Mouse (Mus musculus): ENCODE results near the gene Slc25a43. TPM values are rescaled to one million over a fixed set of nuclear protein-coding genes. Genes with fewer than 3 reads are reported as not detected.
A peak's percentile ranks its signal among the peaks of the same experiment; 100 is the strongest.

Gene Slc25a43
- polyA plus RNA-seq, 1 experiment: 5.2 TPM

- Histone ChIP-seq H3K9ac (ENCODE audit: low read depth, poor library complexity, severe bottlenecking) (no peak overlapping the region), H3K9me3 (replicated peaks; ENCODE audit: control insufficient read depth, insufficient read depth, low read length, poor library complexity, severe bottlenecking) (no peaks in the 10 kb centered on the region), H3K4me1 (ENCODE audit: control insufficient read depth, insufficient read depth, low read length) (peaks cover 2% of the 10 kb centered on the region), H3K36me3 (ENCODE audit: control insufficient read depth, insufficient read depth, low read length, poor library complexity, severe bottlenecking) (no peaks in the 10 kb centered on the region), H3K4me3 (ENCODE audit: low read depth, low read length) (no peak overlapping the region), H3K27ac (ENCODE audit: insufficient read depth, low read length) (no peak overlapping the region), H3K27me3 (ENCODE audit: control insufficient read depth, insufficient read depth, low read length, poor library complexity, severe bottlenecking) (no peaks in the 10 kb centered on the region)
- TF ChIP-seq POLR2A (IDR thresholded peaks at IDR 0.05; ENCODE audit: insufficient read depth, low read length) (no peak), CTCF (IDR thresholded peaks at IDR 0.05; ENCODE audit: low read depth, low read length) (peak; percentile 82)
Measured at GRCm38 (mm10) chrX:36820201-36820600, 76.7 kb downstream of the Slc25a43 start.

DNA sequence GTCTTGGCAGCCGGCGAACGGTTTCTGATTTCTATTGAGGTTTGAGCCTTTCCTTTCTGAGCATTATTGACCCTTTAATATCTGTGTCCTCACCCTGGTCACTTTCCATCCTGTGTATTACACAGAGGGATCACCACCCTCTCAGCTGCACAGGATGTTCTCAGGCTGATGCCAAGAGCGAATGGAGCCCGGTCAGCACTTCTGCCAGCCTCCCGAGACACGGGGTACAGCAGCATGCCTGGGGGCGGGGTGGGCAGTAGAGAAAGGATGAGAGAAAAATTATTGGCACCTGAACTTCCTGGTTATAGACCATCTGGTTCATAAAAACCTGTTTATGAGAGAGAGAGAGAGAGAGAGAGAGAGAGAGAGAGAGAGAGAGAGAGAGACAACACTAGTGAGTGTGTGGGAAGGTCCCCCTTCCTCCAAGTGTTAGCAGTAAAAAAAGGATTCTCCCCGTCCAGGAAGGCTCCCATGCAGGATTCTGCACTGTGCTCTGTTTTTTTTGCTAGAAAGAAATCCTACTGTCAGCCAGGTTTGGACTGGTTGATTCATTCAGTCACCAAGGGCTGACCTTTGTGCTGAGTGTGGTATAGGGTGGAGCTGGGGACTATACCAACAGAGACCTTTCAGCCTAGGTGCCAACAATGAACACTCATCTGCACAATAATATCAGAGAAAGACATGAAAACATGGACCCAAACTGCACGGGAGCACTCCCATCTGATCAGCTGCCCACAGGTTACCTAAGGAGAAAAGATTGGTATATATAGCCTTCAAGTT lies 80.7 kb downstream of the Slc25a43 start:
- H3K4me1 ChIP-seq (ENCODE audit: control insufficient read depth, insufficient read depth, low read length): peaks cover 2% of the 10 kb centered on the region
- H3K4me3 ChIP-seq (ENCODE audit: low read depth, low read length): no peak overlapping the region
- H3K27me3 ChIP-seq (ENCODE audit: control insufficient read depth, insufficient read depth, low read length, poor library complexity, severe bottlenecking): no peaks in the 10 kb centered on the region
- no peak for TF ChIP-seq EP300 (IDR thresholded peaks at IDR 0.05; ENCODE audit: insufficient read depth, low read depth, low read length)
- TF ChIP-seq CTCF (IDR thresholded peaks at IDR 0.05; ENCODE audit: low read depth, low read length): no peak
- no peak for TF ChIP-seq POLR2A (IDR thresholded peaks at IDR 0.05; ENCODE audit: insufficient read depth, low read length)
- no peaks in the 10 kb centered on the region for H3K36me3 ChIP-seq (ENCODE audit: control insufficient read depth, insufficient read depth, low read length, poor library complexity, severe bottlenecking)
- no peak overlapping the region; the same call in 1 of the 2 replicates for H3K27ac ChIP-seq (ENCODE audit: insufficient read depth, low read length)
- no peaks in the 10 kb centered on the region for H3K9me3 ChIP-seq (replicated peaks; ENCODE audit: control insufficient read depth, insufficient read depth, low read length, poor library complexity, severe bottlenecking)
- no peak overlapping the region for H3K9ac ChIP-seq (ENCODE audit: low read depth, poor library complexity, severe bottlenecking)

DNA sequence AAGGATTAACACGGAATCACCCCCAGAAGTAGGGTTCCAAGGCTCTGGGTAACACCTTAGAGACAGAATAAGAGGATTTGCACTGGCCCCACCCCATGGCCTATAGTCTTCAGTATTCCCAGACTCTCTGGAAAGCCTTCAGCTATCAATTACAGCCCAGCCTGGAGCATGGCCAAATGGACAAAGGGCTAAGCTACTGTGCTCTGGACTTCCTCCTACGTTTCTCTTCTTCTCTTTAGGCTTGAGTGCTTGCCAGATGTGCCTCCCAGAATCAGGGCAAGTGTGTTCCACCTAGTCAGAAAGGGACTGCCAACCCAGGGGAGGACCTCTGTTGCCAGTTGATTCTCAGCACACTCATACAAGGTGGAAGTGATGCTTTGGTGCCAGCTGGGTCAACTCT lies 81.6 kb downstream of the Slc25a43 start:
- no peaks in the 10 kb centered on the region for H3K27me3 ChIP-seq (ENCODE audit: control insufficient read depth, insufficient read depth, low read length, poor library complexity, severe bottlenecking)
- no peak overlapping the region for H3K27ac ChIP-seq (ENCODE audit: insufficient read depth, low read length)
- H3K9me3 ChIP-seq (replicated peaks; ENCODE audit: control insufficient read depth, insufficient read depth, low read length, poor library complexity, severe bottlenecking): no peaks in the 10 kb centered on the region
- no peak overlapping the region for H3K4me3 ChIP-seq (ENCODE audit: low read depth, low read length)
- H3K36me3 ChIP-seq (ENCODE audit: control insufficient read depth, insufficient read depth, low read length, poor library complexity, severe bottlenecking): no peaks in the 10 kb centered on the region
- no peak overlapping the region for H3K9ac ChIP-seq (ENCODE audit: low read depth, poor library complexity, severe bottlenecking)
- H3K4me1 ChIP-seq (ENCODE audit: control insufficient read depth, insufficient read depth, low read length): peaks cover 2% of the 10 kb centered on the region
- no peak for TF ChIP-seq CTCF (IDR thresholded peaks at IDR 0.05; ENCODE audit: low read depth, low read length)
- TF ChIP-seq EP300 (IDR thresholded peaks at IDR 0.05; ENCODE audit: insufficient read depth, low read depth, low read length): no peak
- no peak for TF ChIP-seq POLR2A (IDR thresholded peaks at IDR 0.05; ENCODE audit: insufficient read depth, low read length)

Other genes starting within 250 kb of the Slc25a43 start
- gene Pgrmc1, start 145.5 kb upstream of the Slc25a43 start, polyA plus RNA-seq (2011; ENCODE audit: insufficient read depth, insufficient read length, low read depth, missing spikeins): 64.3 and 64.9 TPM in 2 replicates
- gene Akap17b, start 98.3 kb upstream of the Slc25a43 start, polyA plus RNA-seq (2011; ENCODE audit: insufficient read depth, insufficient read length, low read depth, missing spikeins): 8.5 and 9.1 TPM in 2 replicates
- 680 TPM in 2 replicates for gene Slc25a5, start 52.0 kb downstream of the Slc25a43 start, polyA plus RNA-seq (2011; ENCODE audit: insufficient read depth, insufficient read length, low read depth, missing spikeins)
- 101 and 112 TPM in 2 replicates for gene Ube2a, start 130.2 kb downstream of the Slc25a43 start, polyA plus RNA-seq (2011; ENCODE audit: insufficient read depth, insufficient read length, low read depth, missing spikeins)
- 20.2 and 20.7 TPM in 2 replicates for gene C330007P06Rik, start 130.5 kb downstream of the Slc25a43 start, polyA plus RNA-seq (2011; ENCODE audit: insufficient read depth, insufficient read length, low read depth, missing spikeins)
- 15.2 and 17.7 TPM in 2 replicates for gene Nkrf, start 159.2 kb downstream of the Slc25a43 start, polyA plus RNA-seq (2011; ENCODE audit: insufficient read depth, insufficient read length, low read depth, missing spikeins)
- 18.5 and 20.4 TPM in 2 replicates for gene Sept6, start 248.1 kb downstream of the Slc25a43 start, polyA plus RNA-seq (2011; ENCODE audit: insufficient read depth, insufficient read length, low read depth, missing spikeins)